Mouse (Mus musculus) CH12.LX (cell line): ENCODE measurements around the gene Tmem131l. TPM values are rescaled to one million over a fixed set of nuclear protein-coding genes. Genes with fewer than 3 reads are reported as not detected.
A peak's percentile ranks its signal among the peaks of the same experiment; 100 is the strongest.

Experiments
- DNase-seq: peaks from one replicate; pipeline ENCODE4 v3.0.0-alpha.2; 2013; ENCODE audit errors: extremely low read depth
- H3K27ac ChIP-seq: 2 replicates; pipeline ENCODE4 v1.5.1; 2012; ENCODE audit warnings: low read depth, mild to moderate bottlenecking, control low read depth, moderate library complexity; ENCODE audit not compliant: insufficient read depth
- H3K27me3 ChIP-seq: replicated peaks from 2 replicates; pipeline ENCODE3; 2012; ENCODE audit warnings: inconsistent platforms
- H3K36me3 ChIP-seq, 2 experiments: replicated peaks in 1 of 2; 2 replicates each; pipeline versions ENCODE3 to v1.6.1; 2012; ENCODE audit warnings: inconsistent platforms in 1 of 2, low read length in 1 of 2, mild to moderate bottlenecking in 1 of 2, mixed read lengths in 1 of 2, moderate library complexity in 1 of 2; ENCODE audit not compliant: control insufficient read depth in 1 of 2, insufficient read depth in 1 of 2
- H3K4me1 ChIP-seq, 2 experiments: 2 replicates each; pipeline ENCODE4 v1.6.1; 2012; ENCODE audit warnings: inconsistent platforms in 1 of 2, moderate library complexity in 1 of 2; ENCODE audit not compliant: insufficient read depth in 2 of 2, control insufficient read depth in 1 of 2
- H3K4me2 ChIP-seq: 2 replicates; pipeline ENCODE4 v1.6.1; 2012; ENCODE audit warnings: low read depth, mild to moderate bottlenecking, control low read depth; ENCODE audit not compliant: poor library complexity, insufficient read depth, severe bottlenecking
- H3K4me3 ChIP-seq, 3 experiments: fragments of 150-350 bp in 1 of 3; sonication (generic) in 1 of 3; replicated peaks in 1 of 3; 2 replicates each; pipeline versions ENCODE3 to v1.5.1; 2011 to 2012; ENCODE audit warnings: low read depth in 2 of 3, low read length in 2 of 3, mild to moderate bottlenecking in 2 of 3, moderate library complexity in 2 of 3, control low read depth in 1 of 3, improper control_type of control experiment in 1 of 3, inconsistent platforms in 1 of 3, mixed read lengths in 1 of 3; ENCODE audit not compliant: poor library complexity in 1 of 3
- H3K79me2 ChIP-seq: replicated peaks from 2 replicates; pipeline ENCODE4 v1.6.1; 2012; ENCODE audit warnings: mild to moderate bottlenecking, moderate library complexity; ENCODE audit not compliant: control insufficient read depth, poor library complexity, insufficient read depth, severe bottlenecking; ENCODE audit errors: extremely low read depth
- H3K9ac ChIP-seq: 2 replicates; pipeline ENCODE4 v1.6.1; 2012; ENCODE audit warnings: low read depth, mild to moderate bottlenecking, control low read depth, moderate library complexity; ENCODE audit not compliant: insufficient read depth
- H3K9me3 ChIP-seq: replicated peaks from 2 replicates; pipeline ENCODE3; 2012; ENCODE audit warnings: low read length, inconsistent platforms, mixed read lengths
- BHLHE40 ChIP-seq: IDR thresholded peaks from 2 replicates; pipeline ENCODE4 v1.6.1; 2011; ENCODE audit warnings: mild to moderate bottlenecking, low read depth, low read length, improper control_type of control experiment
- CHD1 ChIP-seq: IDR thresholded peaks from 2 replicates; pipeline ENCODE4 v1.6.1; 2012; ENCODE audit warnings: low read depth, low read length, improper control_type of control experiment, inconsistent platforms
- CHD2 ChIP-seq: IDR thresholded peaks from 2 replicates; pipeline ENCODE4 v1.6.1; 2011; ENCODE audit warnings: low read length, improper control_type of control experiment
- CTCF ChIP-seq, 2 experiments: IDR thresholded peaks in 1 of 2; conservative IDR thresholded peaks in 1 of 2; 2 replicates each; pipeline ENCODE4 v1.5.1; 2011 to 2012; ENCODE audit warnings: low read depth in 2 of 2, low read length in 2 of 2, improper control_type of control experiment in 1 of 2, inconsistent platforms in 1 of 2, mild to moderate bottlenecking in 1 of 2, moderate library complexity in 1 of 2
- E2F4 ChIP-seq: IDR thresholded peaks from 2 replicates; pipeline ENCODE4 v1.6.1; 2011; ENCODE audit warnings: low read depth, low read length, improper control_type of control experiment; ENCODE audit not compliant: insufficient replicate concordance
- ELF1 ChIP-seq: IDR thresholded peaks from 2 replicates; pipeline ENCODE4 v1.6.1; 2014; ENCODE audit warnings: low read depth, mild to moderate bottlenecking, inconsistent platforms, low read length, improper control_type of control experiment
- EP300 ChIP-seq: IDR thresholded peaks from 2 replicates; pipeline ENCODE4 v1.6.1; 2011; ENCODE audit warnings: low read length, improper control_type of control experiment
- ETS1 ChIP-seq: conservative IDR thresholded peaks from 2 replicates; pipeline ENCODE4 v1.6.1; 2012; ENCODE audit warnings: low read depth, mild to moderate bottlenecking, inconsistent platforms, low read length, improper control_type of control experiment, moderate library complexity
- GABPA ChIP-seq: IDR thresholded peaks from 2 replicates; pipeline ENCODE4 v1.6.1; 2012; ENCODE audit warnings: low read depth, low read length, improper control_type of control experiment, inconsistent platforms; ENCODE audit not compliant: insufficient replicate concordance
- HCFC1 ChIP-seq: IDR thresholded peaks from 2 replicates; pipeline ENCODE4 v1.6.1; 2012; ENCODE audit warnings: low read depth, mild to moderate bottlenecking, inconsistent platforms, low read length, improper control_type of control experiment
- IRF4 ChIP-seq: IDR thresholded peaks from 2 replicates; pipeline ENCODE4 v1.6.1; 2014; ENCODE audit warnings: low read depth, mild to moderate bottlenecking, inconsistent platforms, low read length, improper control_type of control experiment
- JUN ChIP-seq: IDR thresholded peaks from 2 replicates; pipeline ENCODE4 v1.6.1; 2011; ENCODE audit warnings: low read depth, mild to moderate bottlenecking, low read length, improper control_type of control experiment, moderate library complexity; ENCODE audit not compliant: insufficient read depth
- JUND ChIP-seq: conservative IDR thresholded peaks from 2 replicates; pipeline ENCODE4 v1.6.1; 2011; ENCODE audit warnings: low read depth, low read length, improper control_type of control experiment
- KAT2A ChIP-seq: IDR thresholded peaks from 2 replicates; pipeline ENCODE4 v1.6.1; 2012; ENCODE audit warnings: low read length, improper control_type of control experiment, inconsistent platforms; ENCODE audit not compliant: insufficient replicate concordance
- MAFK ChIP-seq: IDR thresholded peaks from 2 replicates; pipeline ENCODE4 v1.6.1; 2011; ENCODE audit warnings: low read length, improper control_type of control experiment; ENCODE audit not compliant: insufficient replicate concordance
- MAX ChIP-seq: IDR thresholded peaks from 2 replicates; pipeline ENCODE4 v1.6.1; 2011; ENCODE audit warnings: low read length, improper control_type of control experiment
- MAZ ChIP-seq: IDR thresholded peaks from 2 replicates; pipeline ENCODE4 v1.6.1; 2012; ENCODE audit warnings: low read depth, mild to moderate bottlenecking, inconsistent platforms, low read length, improper control_type of control experiment, moderate library complexity
- MEF2A ChIP-seq: IDR thresholded peaks from 2 replicates; pipeline ENCODE4 v1.6.1; 2014; ENCODE audit warnings: low read depth, mild to moderate bottlenecking, inconsistent platforms, low read length, improper control_type of control experiment, borderline replicate concordance
- MXI1 ChIP-seq: IDR thresholded peaks from 2 replicates; pipeline ENCODE4 v1.6.1; 2011; ENCODE audit warnings: mild to moderate bottlenecking, low read depth, low read length, improper control_type of control experiment
- MYC ChIP-seq: IDR thresholded peaks from 2 replicates; pipeline ENCODE4 v1.6.1; 2011; ENCODE audit warnings: low read depth, mild to moderate bottlenecking, improper control_type of control experiment, low read length
- NELFE ChIP-seq: IDR thresholded peaks from 2 replicates; pipeline ENCODE4 v1.6.1; 2011; ENCODE audit warnings: low read depth, low read length, improper control_type of control experiment
- NRF1 ChIP-seq: IDR thresholded peaks from 2 replicates; pipeline ENCODE4 v1.6.1; 2014; ENCODE audit warnings: low read depth, mild to moderate bottlenecking, inconsistent platforms, low read length, improper control_type of control experiment, moderate library complexity
- PAX5 ChIP-seq: IDR thresholded peaks from 2 replicates; pipeline ENCODE4 v1.6.1; 2012; ENCODE audit warnings: low read length, inconsistent platforms, mixed read lengths
- POLR2A ChIP-seq: IDR thresholded peaks from 2 replicates; pipeline ENCODE4 v1.6.1; 2011; ENCODE audit warnings: low read depth, mild to moderate bottlenecking, improper control_type of control experiment, low read length
- POLR2AphosphoS2 ChIP-seq: IDR thresholded peaks from 2 replicates; pipeline ENCODE4 v1.6.1; 2011; ENCODE audit warnings: low read depth, low read length, improper control_type of control experiment
- RAD21 ChIP-seq: IDR thresholded peaks from 2 replicates; pipeline ENCODE4 v1.6.1; 2011; ENCODE audit warnings: low read depth, mild to moderate bottlenecking, low read length, improper control_type of control experiment, moderate library complexity
- RCOR1 ChIP-seq: conservative IDR thresholded peaks from 2 replicates; pipeline ENCODE4 v1.6.1; 2012; ENCODE audit warnings: low read depth, mild to moderate bottlenecking, inconsistent platforms, low read length, improper control_type of control experiment
- SIN3A ChIP-seq: IDR thresholded peaks from 2 replicates; pipeline ENCODE4 v1.6.1; 2012; ENCODE audit warnings: low read length, improper control_type of control experiment, inconsistent platforms
- TBP ChIP-seq: conservative IDR thresholded peaks from 2 replicates; pipeline ENCODE4 v1.6.1; 2011; ENCODE audit warnings: low read depth, low read length, improper control_type of control experiment
- TCF12 ChIP-seq: IDR thresholded peaks from 2 replicates; pipeline ENCODE4 v1.6.1; 2014; ENCODE audit warnings: low read depth, mild to moderate bottlenecking, inconsistent platforms, low read length, improper control_type of control experiment
- UBTF ChIP-seq: IDR thresholded peaks from 2 replicates; pipeline ENCODE4 v1.6.1; 2012; ENCODE audit warnings: low read depth, mild to moderate bottlenecking, inconsistent platforms, low read length, improper control_type of control experiment, moderate library complexity
- USF1 ChIP-seq: IDR thresholded peaks from 2 replicates; pipeline ENCODE4 v1.6.1; 2014; ENCODE audit warnings: low read depth, mild to moderate bottlenecking, inconsistent platforms, low read length, improper control_type of control experiment
- USF2 ChIP-seq: conservative IDR thresholded peaks from 2 replicates; pipeline ENCODE4 v1.6.1; 2011; ENCODE audit warnings: low read depth, low read length, improper control_type of control experiment
- ZC3H11A ChIP-seq: IDR thresholded peaks from 2 replicates; pipeline ENCODE4 v1.6.1; 2012; ENCODE audit warnings: low read depth, mild to moderate bottlenecking, inconsistent platforms, low read length, improper control_type of control experiment
- ZKSCAN1 ChIP-seq: IDR thresholded peaks from 2 replicates; pipeline ENCODE4 v1.6.1; 2012; ENCODE audit warnings: low read depth, inconsistent platforms, low read length, improper control_type of control experiment, borderline replicate concordance
- ZMIZ1 ChIP-seq: IDR thresholded peaks from 2 replicates; pipeline ENCODE4 v1.6.1; 2012; ENCODE audit warnings: low read depth, mild to moderate bottlenecking, inconsistent platforms, low read length, improper control_type of control experiment
- ZNF384 ChIP-seq: IDR thresholded peaks from 2 replicates; pipeline ENCODE4 v1.6.1; 2012; ENCODE audit warnings: low read depth, low read length, improper control_type of control experiment, inconsistent platforms
- dilution Hi-C: fragments of 300-500 bp; cut with MboI; formaldehyde crosslinking; loops from 2 replicates; pipeline ENCODE4 v1.14.3; 2020; ENCODE audit warnings: low sequenced_read_pairs; ENCODE audit not compliant: extremely low pct_unique_long_range_greater_than_20kb, extremely low pct_ligation_motif_present
- in situ Hi-C: fragments of 300-500 bp; cut with MboI; formaldehyde crosslinking; loops from 3 replicates; pipeline ENCODE4 v1.14.3; 2019; ENCODE audit warnings: low sequenced_read_pairs, low pct_ligation_motif_present, low pct_unique_long_range_greater_than_20kb, mixed read lengths
- polyA plus RNA-seq: library from polyadenylated mRNA; unstranded; fragments of >175 nt; gene quantifications from 2 replicates; pipeline ENCODE4 v1.2.1, GENCODE M21; 2012; ENCODE audit warnings: low read depth; ENCODE audit not compliant: insufficient read length
- total RNA-seq, 2 experiments: library from RNA; depleted of rRNA; stranded (reverse); fragments of 300-350 nt in 1 of 2; fragments of >200 nt in 1 of 2; gene quantifications; 2 replicates each; pipeline ENCODE4 v1.2.3; 2012 to 2014

Gene Tmem131l
- total and polyA plus RNA-seq, 3 experiments, result 32.7 to 89.7 (median 37.1) TPM

DNA sequence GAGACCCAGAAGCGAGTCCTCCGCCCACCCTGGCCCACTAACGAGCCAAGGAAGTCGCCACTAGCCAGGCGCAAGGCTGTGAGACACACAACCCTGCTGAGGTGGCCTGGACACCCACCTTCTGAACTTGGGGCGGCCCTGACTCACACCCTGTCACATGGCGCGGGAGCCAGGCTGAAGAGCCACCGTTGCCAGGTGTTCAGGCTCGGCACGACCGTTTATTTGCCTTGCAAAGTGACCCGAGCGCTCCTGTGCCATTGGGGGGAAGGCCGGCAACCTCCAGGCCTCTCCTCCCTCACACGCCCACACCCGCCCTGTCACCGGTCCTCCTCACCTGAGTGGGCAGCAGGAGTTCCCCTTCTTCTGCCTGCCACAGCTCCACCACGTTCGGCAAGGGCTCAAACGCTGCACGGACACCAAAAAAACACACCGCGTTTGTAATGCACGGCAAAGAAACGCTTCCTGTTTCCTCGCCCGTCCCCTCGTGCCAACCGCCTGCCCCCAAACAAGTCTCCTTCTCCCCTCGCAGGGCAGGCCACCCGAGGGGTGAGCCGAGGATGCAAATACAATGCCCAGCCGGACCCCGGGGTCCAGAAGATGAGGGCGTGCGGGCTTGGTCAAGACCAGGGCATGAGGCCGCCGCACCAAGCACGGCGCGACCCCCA lies 862 bp downstream of the Tmem131l start:
- Histone ChIP-seq H3K79me2 (peaks cover 9% of the 10 kb centered on the region), H3K4me3 (peak overlapping the region; percentile 67 to 91 (median 80)), H3K27me3 (no peaks in the 10 kb centered on the region), H3K4me2 (peak overlapping the region; percentile 69), H3K9ac (peak overlapping the region; percentile 66), H3K36me3 (peaks cover 0 to 13% of the 10 kb centered on the region in 2 experiments), H3K4me1 (peaks cover 23 to 53% of the 10 kb centered on the region in 2 experiments), H3K27ac (peak overlapping the region; percentile 74), H3K9me3 (no peaks in the 10 kb centered on the region)
- peak; percentile 93 for DNase-seq
- TF ChIP-seq TBP (no peak), JUND (no peak), POLR2A (peak; percentile 50), MAX (peak; percentile 80), NRF1 (no peak), KAT2A (no peak), USF1 (peak; percentile 71), UBTF (peak; percentile 77), BHLHE40 (peak; percentile 96), RAD21 (no peak), CHD1 (no peak), JUN (no peak), PAX5 (no peak), MYC (peak; percentile 52), NELFE (no peak; the same call in 1 of the 2 replicates), RCOR1 (no peak), MEF2A (no peak; the same call in 1 of the 2 replicates), ZMIZ1 (peak; percentile 27), MXI1 (peak; percentile 89), ETS1 (peak; percentile 83), ZKSCAN1 (no peak), CTCF (conservative IDR thresholded peaks at IDR 0.05 in 1 of 2, IDR thresholded peaks at IDR 0.05 in 1 of 2; ENCODE audit: low read depth in 2 of 2, low read length in 2 of 2) (no peak), MAFK (no peak), USF2 (peak; percentile 47), CHD2 (no peak; the same call in 1 of the 2 replicates), TCF12 (peak; percentile 90), ELF1 (peak; percentile 58; the same call in 1 of the 2 replicates), POLR2AphosphoS2 (no peak), MAZ (0 out of 2 replicates have a peak, but pooled peaks have one; percentile 46), IRF4 (no peak; the same call in 1 of the 2 replicates), GABPA (no peak), E2F4 (no peak), ZC3H11A (no peak), HCFC1 (no peak), ZNF384 (peak; percentile 50; the same call in 1 of the 2 replicates), SIN3A (peak; percentile 75), EP300 (peak; percentile 66)
- in situ Hi-C loops (no loop called here), dilution Hi-C loops (no loop called here)
